Mouse (Mus musculus): Measurements from ENCODE around the gene Evpl. TPM values are rescaled to one million over a fixed set of nuclear protein-coding genes. Genes with fewer than 3 reads are reported as not detected.

The Evpl gene
- polyA plus RNA-seq, 1 experiment from 2014 or later, result 1.00 TPM

- Histone ChIP-seq H3K27ac (replicated peaks) (no peak overlapping the region), H3K4me2 (peak overlapping the region; percentile 57), H3K4me1 (peaks cover 34% of the 10 kb centered on the region), H3K9me3 (replicated peaks) (no peaks in the 10 kb centered on the region), H3K36me3 (no peaks in the 10 kb centered on the region), H3K4me3 (replicated peaks) (peak overlapping the region; percentile 30), H3K27me3 (replicated peaks) (peaks cover 43% of the 10 kb centered on the region), H3K9ac (replicated peaks) (no peak overlapping the region; the same call in 1 of the 2 replicates)
- WGBS, result 19% methylated on average over 23 of the region's 23 CpGs
- ATAC-seq (ENCODE audit: low FRiP score), result no peak
Measured at GRCm38 (mm10) chr11:116222740-116223059, 15.2 kb downstream of the Evpl start.

GRCm38 (mm10) chr11:116221931-116222739, 15.7 kb downstream of the Evpl start:
- no peak overlapping the region for H3K27ac ChIP-seq (replicated peaks)
- H3K9me3 ChIP-seq (replicated peaks), result no peaks in the 10 kb centered on the region
- peaks cover 43% of the 10 kb centered on the region for H3K27me3 ChIP-seq (replicated peaks)
- no peaks in the 10 kb centered on the region for H3K36me3 ChIP-seq
- no peak overlapping the region; the same call in 1 of the 2 replicates for H3K9ac ChIP-seq (replicated peaks)
- H3K4me2 ChIP-seq, result peak overlapping the region; percentile 57
- 14% methylated on average over 53 of the region's 53 CpGs for WGBS
- H3K4me3 ChIP-seq (replicated peaks), result peak overlapping the region; percentile 30
- H3K4me1 ChIP-seq, result peaks cover 34% of the 10 kb centered on the region
- ATAC-seq (ENCODE audit: low FRiP score), result no peak

- no peak for ATAC-seq (ENCODE audit: low FRiP score)
- no peak overlapping the region for H3K9ac ChIP-seq (replicated peaks)
- WGBS, result 22% methylated on average over 4 of the region's 4 CpGs
- H3K27me3 ChIP-seq (replicated peaks), result peaks cover 43% of the 10 kb centered on the region
- no peak overlapping the region for H3K4me2 ChIP-seq
- no peak overlapping the region for H3K4me3 ChIP-seq (replicated peaks)
- peak overlapping the region; percentile 77; the same call in 1 of the 2 replicates for H3K27ac ChIP-seq (replicated peaks)
- H3K9me3 ChIP-seq (replicated peaks), result no peaks in the 10 kb centered on the region
- no peaks in the 10 kb centered on the region for H3K36me3 ChIP-seq
- H3K4me1 ChIP-seq, result peaks cover 34% of the 10 kb centered on the region
Measured at GRCm38 (mm10) chr11:116219885-116220284, 18.0 kb downstream of the Evpl start.

- H3K4me2 ChIP-seq, result no peak overlapping the region
- H3K9me3 ChIP-seq (replicated peaks), result no peaks in the 10 kb centered on the region
- 32% methylated on average over 7 of the region's 7 CpGs for WGBS
- no peaks in the 10 kb centered on the region for H3K36me3 ChIP-seq
- peak overlapping the region; percentile 77 for H3K27ac ChIP-seq (replicated peaks)
- H3K9ac ChIP-seq (replicated peaks), result 0 out of 2 replicates have a peak overlapping the region, but pooled peaks have one; percentile 26
- ATAC-seq (ENCODE audit: low FRiP score), result peak; percentile 50; the same call in 1 of the 2 replicates
- peaks cover 38% of the 10 kb centered on the region for H3K27me3 ChIP-seq (replicated peaks)
- H3K4me1 ChIP-seq, result peaks cover 34% of the 10 kb centered on the region
- H3K4me3 ChIP-seq (replicated peaks), result no peak overlapping the region
Measured at GRCm38 (mm10) chr11:116218737-116219400, 19.0 kb downstream of the Evpl start.

GRCm38 (mm10) chr11:116218263-116218662, 19.6 kb downstream of the Evpl start:
- H3K4me3 ChIP-seq (replicated peaks), result no peak overlapping the region
- peaks cover 32% of the 10 kb centered on the region for H3K27me3 ChIP-seq (replicated peaks)
- H3K9me3 ChIP-seq (replicated peaks), result no peaks in the 10 kb centered on the region
- peak overlapping the region; percentile 77 for H3K27ac ChIP-seq (replicated peaks)
- WGBS, result 74% methylated on average over 2 of the region's 2 CpGs
- peaks cover 33% of the 10 kb centered on the region for H3K4me1 ChIP-seq
- no peak for ATAC-seq (ENCODE audit: low FRiP score)
- H3K4me2 ChIP-seq, result no peak overlapping the region
- no peaks in the 10 kb centered on the region for H3K36me3 ChIP-seq
- 0 out of 2 replicates have a peak overlapping the region, but pooled peaks have one; percentile 26 for H3K9ac ChIP-seq (replicated peaks)

GRCm38 (mm10) chr11:116216549-116216948, 21.3 kb downstream of the Evpl start:
- Histone ChIP-seq H3K4me2 (no peak overlapping the region), H3K27ac (replicated peaks) (no peak overlapping the region), H3K36me3 (no peaks in the 10 kb centered on the region), H3K9ac (replicated peaks) (no peak overlapping the region), H3K4me3 (replicated peaks) (no peak overlapping the region), H3K9me3 (replicated peaks) (no peaks in the 10 kb centered on the region), H3K4me1 (peaks cover 19% of the 10 kb centered on the region), H3K27me3 (replicated peaks) (peaks cover 15% of the 10 kb centered on the region)
- ATAC-seq (ENCODE audit: low FRiP score), result no peak
- WGBS, result 85% methylated on average over 11 of the region's 11 CpGs

- WGBS, result 89% methylated on average over 6 of the region's 6 CpGs
- no peak overlapping the region for H3K9ac ChIP-seq (replicated peaks)
- peaks cover 19% of the 10 kb centered on the region for H3K4me1 ChIP-seq
- H3K9me3 ChIP-seq (replicated peaks), result no peaks in the 10 kb centered on the region
- H3K4me3 ChIP-seq (replicated peaks), result no peak overlapping the region
- no peak overlapping the region for H3K4me2 ChIP-seq
- ATAC-seq (ENCODE audit: low FRiP score), result no peak
- H3K27me3 ChIP-seq (replicated peaks), result peaks cover 9% of the 10 kb centered on the region
- H3K36me3 ChIP-seq, result no peaks in the 10 kb centered on the region
- H3K27ac ChIP-seq (replicated peaks), result no peak overlapping the region
Measured at GRCm38 (mm10) chr11:116215991-116216390, 21.9 kb downstream of the Evpl start.

GRCm38 (mm10) chr11:116215181-116215580, 22.7 kb downstream of the Evpl start:
- Histone ChIP-seq H3K4me1 (peaks cover 19% of the 10 kb centered on the region), H3K4me2 (no peak overlapping the region), H3K9me3 (replicated peaks) (no peaks in the 10 kb centered on the region), H3K4me3 (replicated peaks) (no peak overlapping the region), H3K36me3 (no peaks in the 10 kb centered on the region), H3K27me3 (replicated peaks) (0 out of 2 replicates have a peak, but pooled peaks cover under 1% of the 10 kb centered on the region), H3K27ac (replicated peaks) (no peak overlapping the region), H3K9ac (replicated peaks) (no peak overlapping the region)
- ATAC-seq (ENCODE audit: low FRiP score), result no peak
- 80% methylated on average over 7 of the region's 7 CpGs for WGBS

GRCm38 (mm10) chr11:116213877-116214510, 23.9 kb downstream of the Evpl start:
- H3K4me3 ChIP-seq (replicated peaks), result no peak overlapping the region
- no peaks in the 10 kb centered on the region for H3K9me3 ChIP-seq (replicated peaks)
- WGBS, result 83% methylated on average over 13 of the region's 13 CpGs
- no peaks in the 10 kb centered on the region for H3K27me3 ChIP-seq (replicated peaks)
- no peak for ATAC-seq (ENCODE audit: low FRiP score)
- H3K4me2 ChIP-seq, result no peak overlapping the region
- peaks cover 11% of the 10 kb centered on the region for H3K4me1 ChIP-seq
- H3K36me3 ChIP-seq, result no peaks in the 10 kb centered on the region
- H3K9ac ChIP-seq (replicated peaks), result no peak overlapping the region
- H3K27ac ChIP-seq (replicated peaks), result no peak overlapping the region

- Histone ChIP-seq H3K4me2 (no peak overlapping the region), H3K36me3 (no peaks in the 10 kb centered on the region), H3K9ac (replicated peaks) (no peak overlapping the region), H3K4me3 (replicated peaks) (no peak overlapping the region), H3K27ac (replicated peaks) (no peak overlapping the region), H3K27me3 (replicated peaks) (no peaks in the 10 kb centered on the region), H3K9me3 (replicated peaks) (no peaks in the 10 kb centered on the region), H3K4me1 (no peaks in the 10 kb centered on the region)
- ATAC-seq (ENCODE audit: low FRiP score), result no peak
- 96% methylated on average over 5 of the region's 6 CpGs for WGBS
Measured at GRCm38 (mm10) chr11:116212847-116213246, 25.0 kb downstream of the Evpl start.

GRCm38 (mm10) chr11:116210696-116211095, 27.2 kb downstream of the Evpl start:
- no peak overlapping the region for H3K4me2 ChIP-seq
- H3K36me3 ChIP-seq, result peaks cover 17% of the 10 kb centered on the region
- H3K27me3 ChIP-seq (replicated peaks), result no peaks in the 10 kb centered on the region
- no peak overlapping the region for H3K4me3 ChIP-seq (replicated peaks)
- H3K4me1 ChIP-seq, result no peaks in the 10 kb centered on the region
- H3K9me3 ChIP-seq (replicated peaks), result no peaks in the 10 kb centered on the region
- H3K27ac ChIP-seq (replicated peaks), result no peak overlapping the region
- WGBS, result 73% methylated on average over 5 of the region's 5 CpGs
- H3K9ac ChIP-seq (replicated peaks), result no peak overlapping the region
- no peak for ATAC-seq (ENCODE audit: low FRiP score)
